Mouse (Mus musculus) ovary, postnatal 14 days (tissue): ENCODE data around the gene Lmtk2.

Experiments used
- DNase-seq: peaks from one replicate; pipeline ENCODE4 v3.0.0; 2022; ENCODE audit warnings: low spot score

Gene Lmtk2

GRCm38 (mm10) chr5:144109201-144109600, 9.0 kb downstream of the Lmtk2 start:
- no peak for DNase-seq

- DNase-seq = no peak
Measured at GRCm38 (mm10) chr5:144112574-144113438, 12.6 kb downstream of the Lmtk2 start.

GRCm38 (mm10) chr5:144114068-144114467, 13.8 kb downstream of the Lmtk2 start:
- no peak for DNase-seq

- no peak for DNase-seq
Measured at GRCm38 (mm10) chr5:144114970-144115627, 14.9 kb downstream of the Lmtk2 start.

- no peak for DNase-seq
Measured at GRCm38 (mm10) chr5:144115628-144115977, 15.4 kb downstream of the Lmtk2 start.

GRCm38 (mm10) chr5:144118271-144118670, 18.0 kb downstream of the Lmtk2 start:
- no peak for DNase-seq

GRCm38 (mm10) chr5:144119286-144119685, 19.1 kb downstream of the Lmtk2 start:
- DNase-seq = no peak

GRCm38 (mm10) chr5:144121489-144121888, 21.3 kb downstream of the Lmtk2 start:
- DNase-seq = no peak

GRCm38 (mm10) chr5:144125979-144126755, 25.9 kb downstream of the Lmtk2 start:
- no peak for DNase-seq

- no peak for DNase-seq
Measured at GRCm38 (mm10) chr5:144143531-144143930, 43.3 kb downstream of the Lmtk2 start.

GRCm38 (mm10) chr5:144146898-144147297, 46.7 kb downstream of the Lmtk2 start:
- no peak for DNase-seq

- DNase-seq = no peak
Measured at GRCm38 (mm10) chr5:144149530-144149929, 49.3 kb downstream of the Lmtk2 start.

GRCm38 (mm10) chr5:144151270-144151669, 51.0 kb downstream of the Lmtk2 start:
- no peak for DNase-seq

GRCm38 (mm10) chr5:144154528-144154927, 54.3 kb downstream of the Lmtk2 start:
- peak; percentile 64 for DNase-seq

GRCm38 (mm10) chr5:144158604-144159003, 58.4 kb downstream of the Lmtk2 start:
- DNase-seq = peak; percentile 56

GRCm38 (mm10) chr5:144159137-144159536, 58.9 kb downstream of the Lmtk2 start:
- DNase-seq = no peak

- no peak for DNase-seq
Measured at GRCm38 (mm10) chr5:144162080-144162812, 62.0 kb downstream of the Lmtk2 start.

GRCm38 (mm10) chr5:144162813-144163517, 62.7 kb downstream of the Lmtk2 start:
- DNase-seq = peak; percentile 39

- DNase-seq = no peak
Measured at GRCm38 (mm10) chr5:144165756-144166155, 65.5 kb downstream of the Lmtk2 start.

- no peak for DNase-seq
Measured at GRCm38 (mm10) chr5:144169275-144169975, 69.2 kb downstream of the Lmtk2 start.

GRCm38 (mm10) chr5:144173648-144174047, 73.4 kb downstream of the Lmtk2 start:
- no peak for DNase-seq
